Mouse (Mus musculus): ENCODE results near the gene Amelx.

- TF ChIP-seq CTCF (IDR thresholded peaks at IDR 0.05; ENCODE audit: control insufficient read depth, insufficient read depth, low read length) (no peak), POLR2A (IDR thresholded peaks at IDR 0.05; ENCODE audit: borderline replicate concordance, control insufficient read depth, low read depth, low read length) (no peak)
Measured at GRCm38 (mm10) chrX:169178634-169179033, 8.4 kb downstream of the Amelx start.
